Mouse (Mus musculus) hindbrain, embryonic 14.5 days (tissue): Measurements from ENCODE around the gene Olfml1. TPM values are rescaled to one million over a fixed set of nuclear protein-coding genes. Genes with fewer than 3 reads are reported as not detected.
A peak's percentile ranks its signal among the peaks of the same experiment; 100 is the strongest.

Experiments
- ATAC-seq: fragments of 200-750 bp; cut with Nextera tagmentation; 2 replicates; pipeline ENCODE4 v1.8.0; 2017; ENCODE audit warnings: moderate number of reproducible peaks, mild to moderate bottlenecking, moderate TSS enrichment, moderate library complexity; ENCODE audit not compliant: low FRiP score
- DNase-seq: peaks from one replicate; pipeline ENCODE4 v3.0.0-alpha.2; 2015; ENCODE audit warnings: low spot score
- H3K27ac ChIP-seq: fragments of 300-500 bp; sonication (generic); 2 replicates; pipeline ENCODE4 v1.5.1; 2014; ENCODE audit warnings: mild to moderate bottlenecking, moderate library complexity
- H3K27me3 ChIP-seq: fragments of 300-500 bp; sonication (generic); 2 replicates; pipeline ENCODE4 v1.6.1; 2014; ENCODE audit warnings: mild to moderate bottlenecking, low read length, mixed read lengths; ENCODE audit not compliant: control insufficient read depth, insufficient read depth
- H3K36me3 ChIP-seq: fragments of 300-500 bp; sonication (generic); replicated peaks from 2 replicates; pipeline ENCODE4 v1.6.1; 2014; ENCODE audit not compliant: control insufficient read depth, insufficient read depth
- H3K4me1 ChIP-seq: fragments of 300-500 bp; sonication (generic); replicated peaks from 2 replicates; pipeline ENCODE4 v1.6.1; 2014; ENCODE audit warnings: antibody characterized with exemption, low read length, mixed read lengths; ENCODE audit not compliant: control insufficient read depth, insufficient read depth
- H3K4me2 ChIP-seq: fragments of 300-500 bp; sonication (generic); replicated peaks from 2 replicates; pipeline ENCODE4 v1.6.1; 2014; ENCODE audit warnings: mild to moderate bottlenecking, moderate library complexity
- H3K4me3 ChIP-seq: fragments of 300-500 bp; sonication (generic); replicated peaks from 2 replicates; pipeline ENCODE4 v1.5.1; 2014; ENCODE audit warnings: mild to moderate bottlenecking, low read length
- H3K9ac ChIP-seq: fragments of 300-500 bp; sonication (generic); 2 replicates; pipeline ENCODE4 v1.6.1; 2014
- H3K9me3 ChIP-seq: fragments of 300-500 bp; sonication (generic); 2 replicates; pipeline ENCODE4 v1.6.1; 2016; ENCODE audit warnings: low read length; ENCODE audit not compliant: control insufficient read depth
- WGBS: fragments of 180-500 bp; shearing (Covaris S2); extraction: QIAGEN DNeasy Blood & Tissue Kit; methylation state at CpG from one replicate; pipeline ENCODE4 v1.1.7; 2014; 5-methylcytosine and 5-hydroxymethylcytosine counted together
- polyA plus RNA-seq: library from polyadenylated mRNA; unstranded; fragments of >200 nt; fragmentation: Nextera tagmentation; extraction: Ambion mirVana; gene quantifications from 2 replicates; pipeline ENCODE4 v1.2.1, GENCODE M21; 2014

Gene Olfml1
- 5.0 and 5.2 TPM in 2 replicates for polyA plus RNA-seq

DNA sequence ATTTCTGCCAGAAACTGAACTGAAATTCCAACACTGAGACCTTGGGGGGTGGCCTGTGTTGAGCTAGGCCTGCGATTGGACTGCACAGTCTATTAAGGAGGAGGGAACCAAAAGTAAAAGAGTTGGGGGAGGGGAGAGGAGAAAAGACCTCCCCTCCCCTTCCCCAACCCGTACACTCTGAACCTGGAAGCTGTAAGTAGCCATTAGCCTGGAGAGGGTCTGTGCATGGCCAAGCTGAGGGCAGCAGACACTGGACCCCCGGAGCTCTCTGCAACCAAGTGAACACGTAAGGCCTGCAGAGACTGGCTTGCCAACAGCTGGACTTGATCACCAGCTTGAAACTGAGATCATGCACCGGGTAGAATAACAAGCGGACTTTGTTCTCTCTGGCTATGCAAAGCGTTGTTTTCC, at the start of gene Olfml1:
Olfml1 (plus strand) TSS at position 186 of the 411 bp plus-strand sequence.
- Histone ChIP-seq H3K9me3 (no peaks in the 10 kb centered on the region), H3K4me1 (no peaks in the 10 kb centered on the region), H3K4me3 (no peak within 1 kb of the TSS; the same call in 1 of the 2 replicates), H3K27ac (no peak within 1 kb of the TSS), H3K9ac (no peak within 1 kb of the TSS), H3K36me3 (no peaks in the 10 kb centered on the region), H3K4me2 (no peak within 1 kb of the TSS; the same call in 1 of the 2 replicates), H3K27me3 (no peaks in the 10 kb centered on the region)
- DNase-seq, result no peak
- no peak for ATAC-seq
- WGBS, result 60% methylated on average over 7 of the region's 7 CpGs

DNA sequence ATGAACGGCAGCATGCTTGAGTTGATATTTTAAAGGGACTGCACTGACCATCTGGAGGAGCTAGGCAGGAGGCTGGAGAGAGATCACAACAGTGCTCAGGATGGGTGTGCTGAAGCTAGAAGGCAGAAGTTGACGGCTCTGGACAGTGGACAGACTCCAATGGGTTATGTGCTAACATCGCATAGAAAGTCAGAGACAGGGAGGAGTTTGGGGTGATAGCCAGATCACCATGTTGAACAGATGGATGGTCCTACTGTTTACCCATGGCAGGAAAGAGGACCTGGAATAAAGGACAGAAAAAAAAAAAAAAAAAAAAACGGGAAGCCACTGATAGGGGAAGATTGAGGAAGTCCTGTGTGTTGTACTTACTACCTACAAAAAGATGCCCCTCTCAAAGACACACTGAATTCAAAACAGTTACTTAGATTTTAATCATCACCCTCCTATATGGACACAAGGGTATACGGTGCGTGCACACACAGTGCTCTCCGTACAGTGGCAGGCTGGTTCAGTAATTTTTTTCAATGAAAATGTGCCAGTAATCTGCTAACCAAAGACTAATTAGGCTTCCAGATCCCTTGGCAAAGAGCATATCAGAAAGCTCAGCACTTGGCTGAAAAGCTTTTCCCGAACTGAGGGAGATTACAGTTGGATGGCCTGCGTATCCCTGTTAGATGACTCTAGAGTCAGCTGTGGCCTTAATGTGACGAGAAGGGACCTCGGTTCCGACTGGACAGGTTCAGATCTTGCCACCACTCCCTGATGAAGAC, 47.8 kb upstream of the Olfml1 start:
- Histone ChIP-seq H3K9me3 (no peaks in the 10 kb centered on the region), H3K4me2 (no peak overlapping the region), H3K9ac (no peak overlapping the region), H3K4me3 (no peak overlapping the region), H3K36me3 (no peaks in the 10 kb centered on the region), H3K27me3 (no peaks in the 10 kb centered on the region), H3K27ac (no peak overlapping the region), H3K4me1 (peaks cover 3% of the 10 kb centered on the region; the same call in 1 of the 2 replicates)
- ATAC-seq (no peak), DNase-seq (no peak)
- 84% methylated on average over 12 of the region's 12 CpGs for WGBS

DNA sequence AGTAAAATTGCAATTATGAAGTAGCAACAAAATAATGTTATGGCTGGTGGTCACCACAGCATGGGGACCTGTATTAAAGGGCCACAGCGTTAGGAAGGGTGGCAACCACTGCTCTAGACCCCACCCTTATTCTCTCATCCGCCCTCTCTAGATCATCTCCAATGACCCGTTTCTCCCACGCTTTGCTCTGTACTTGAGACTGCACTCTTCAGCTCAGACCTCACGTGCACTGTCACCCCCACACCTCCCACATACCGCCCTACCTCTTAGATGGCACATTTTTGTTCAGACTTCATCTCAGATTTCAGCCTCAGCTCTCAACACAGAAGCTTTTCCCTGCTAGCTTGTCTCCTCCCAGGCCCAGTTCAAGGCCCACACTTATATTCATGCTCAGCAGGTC, 45.8 kb upstream of the Olfml1 start:
- Histone ChIP-seq H3K4me2 (no peak overlapping the region), H3K36me3 (no peaks in the 10 kb centered on the region), H3K27ac (no peak overlapping the region), H3K4me3 (no peak overlapping the region), H3K27me3 (no peaks in the 10 kb centered on the region), H3K9ac (no peak overlapping the region), H3K9me3 (no peaks in the 10 kb centered on the region), H3K4me1 (0 out of 2 replicates have a peak, but pooled peaks cover 3% of the 10 kb centered on the region)
- 95% methylated on average over 6 of the region's 6 CpGs for WGBS
- DNase-seq (no peak), ATAC-seq (no peak)

DNA sequence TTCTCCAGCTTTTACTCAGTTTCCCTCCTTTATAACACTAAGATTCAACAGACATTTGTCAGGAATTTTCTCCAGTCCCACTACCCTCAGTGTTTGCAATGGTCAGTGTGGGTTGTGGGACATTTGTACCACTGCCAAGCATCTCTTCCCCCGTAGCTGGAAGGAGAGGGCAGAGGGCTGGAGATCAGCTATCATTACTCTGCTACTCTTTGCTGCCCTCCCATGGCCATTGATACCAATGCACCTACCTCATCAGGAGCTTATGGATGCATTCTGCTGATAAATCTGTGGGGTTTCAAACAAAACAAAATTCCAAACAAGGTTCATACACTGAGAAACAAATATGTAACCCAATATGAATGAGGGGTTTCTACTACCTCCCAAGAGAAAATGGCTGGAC, 40.9 kb upstream of the Olfml1 start:
- H3K4me2 ChIP-seq, result no peak overlapping the region
- peak; percentile 75 for DNase-seq
- H3K9me3 ChIP-seq, result peaks cover 1% of the 10 kb centered on the region; the same call in 1 of the 2 replicates
- peak; percentile 73; the same call in 1 of the 2 replicates for ATAC-seq
- H3K27me3 ChIP-seq, result no peaks in the 10 kb centered on the region
- H3K27ac ChIP-seq, result no peak overlapping the region
- no peaks in the 10 kb centered on the region for H3K36me3 ChIP-seq
- H3K9ac ChIP-seq, result no peak overlapping the region
- no peak overlapping the region for H3K4me3 ChIP-seq
- WGBS, result 6% methylated on average over 1 of the region's 1 CpGs
- H3K4me1 ChIP-seq, result no peaks in the 10 kb centered on the region

DNA sequence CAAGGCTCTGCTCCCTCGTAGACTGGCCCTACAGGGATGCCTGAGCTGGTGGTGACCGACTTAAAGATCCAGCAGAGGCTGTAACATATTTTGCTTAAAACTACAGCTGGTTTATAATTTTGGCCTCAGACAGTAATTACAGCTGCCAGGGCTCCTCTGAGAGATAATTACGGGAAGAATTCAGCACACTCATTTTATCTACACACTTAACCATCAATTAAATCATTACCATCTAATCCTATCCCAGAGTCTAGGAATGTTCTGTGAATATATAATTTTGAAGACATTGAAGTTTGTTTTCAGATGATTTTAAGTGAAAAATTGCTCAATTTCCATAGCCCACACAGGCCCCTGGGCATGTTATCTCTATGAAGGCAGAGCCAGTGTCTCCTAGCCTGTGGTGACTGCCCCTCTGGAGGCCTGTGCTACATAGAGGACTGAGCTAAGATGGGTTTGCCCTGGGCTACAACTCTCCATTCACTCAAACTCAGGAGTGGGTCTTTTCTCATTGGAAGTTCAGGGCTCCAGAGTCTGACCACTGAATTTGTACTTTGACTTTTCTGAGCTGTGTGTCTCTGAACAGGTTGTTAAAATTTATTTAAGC, 39.0 kb upstream of the Olfml1 start:
- 67% methylated on average over 3 of the region's 3 CpGs for WGBS
- Histone ChIP-seq H3K4me2 (no peak overlapping the region), H3K9me3 (peaks cover 6% of the 10 kb centered on the region; the same call in 1 of the 2 replicates), H3K27ac (no peak overlapping the region), H3K4me1 (no peaks in the 10 kb centered on the region), H3K9ac (no peak overlapping the region), H3K27me3 (no peaks in the 10 kb centered on the region), H3K36me3 (no peaks in the 10 kb centered on the region), H3K4me3 (no peak overlapping the region)
- ATAC-seq, result no peak
- DNase-seq, result no peak

DNA sequence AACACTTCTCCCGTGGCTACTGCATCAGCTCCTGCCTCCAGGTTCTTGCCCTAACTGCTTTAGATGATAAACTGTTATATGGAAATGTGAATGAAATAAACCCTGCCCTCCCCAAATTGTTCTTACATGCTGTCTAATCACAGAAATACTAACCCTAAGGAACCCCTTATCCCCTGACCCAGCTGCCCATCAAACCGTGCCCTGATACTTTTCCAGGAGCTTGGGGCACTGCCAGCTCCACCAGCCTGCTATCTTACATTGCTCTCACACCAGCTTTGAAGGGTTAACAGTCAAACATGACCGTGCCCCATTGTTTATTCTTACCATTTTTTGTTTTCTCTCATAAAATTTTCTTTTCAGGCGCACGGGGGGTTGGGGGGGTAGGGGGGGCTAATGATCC, 37.9 kb upstream of the Olfml1 start:
- Histone ChIP-seq H3K4me2 (no peak overlapping the region), H3K4me3 (no peak overlapping the region), H3K27ac (no peak overlapping the region), H3K9ac (no peak overlapping the region), H3K27me3 (no peaks in the 10 kb centered on the region), H3K4me1 (no peaks in the 10 kb centered on the region), H3K9me3 (peaks cover 6% of the 10 kb centered on the region; the same call in 1 of the 2 replicates), H3K36me3 (no peaks in the 10 kb centered on the region)
- ATAC-seq (no peak), DNase-seq (no peak)
- 87% methylated on average over 5 of the region's 5 CpGs for WGBS

DNA sequence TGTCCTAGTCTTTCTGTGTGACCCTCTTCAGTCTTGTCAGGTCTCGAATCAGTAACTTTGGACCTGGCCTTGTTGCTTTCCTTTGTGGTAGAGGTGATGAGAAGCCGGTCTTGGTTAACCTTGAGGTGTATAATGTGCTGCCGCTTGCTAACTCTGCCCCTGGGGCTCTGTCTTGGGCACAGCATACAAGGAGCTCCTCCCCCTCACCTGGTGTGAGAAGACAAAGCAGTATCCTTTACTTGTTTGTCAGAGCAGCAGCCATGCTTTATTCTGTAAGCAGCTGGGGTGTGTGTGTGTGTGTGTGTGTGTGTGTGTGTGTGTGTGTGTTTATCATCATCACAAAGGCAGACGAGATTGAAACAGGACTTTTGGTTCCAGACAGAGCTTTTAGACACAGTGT, 31.9 kb upstream of the Olfml1 start:
- H3K27ac ChIP-seq, result no peak overlapping the region
- no peak overlapping the region for H3K9ac ChIP-seq
- H3K4me3 ChIP-seq, result no peak overlapping the region
- no peaks in the 10 kb centered on the region for H3K27me3 ChIP-seq
- H3K36me3 ChIP-seq, result no peaks in the 10 kb centered on the region
- H3K9me3 ChIP-seq, result peaks cover 6% of the 10 kb centered on the region; the same call in 1 of the 2 replicates
- no peak for DNase-seq
- WGBS, result 79% methylated on average over 4 of the region's 4 CpGs
- H3K4me1 ChIP-seq, result no peaks in the 10 kb centered on the region
- no peak overlapping the region for H3K4me2 ChIP-seq
- ATAC-seq, result no peak

DNA sequence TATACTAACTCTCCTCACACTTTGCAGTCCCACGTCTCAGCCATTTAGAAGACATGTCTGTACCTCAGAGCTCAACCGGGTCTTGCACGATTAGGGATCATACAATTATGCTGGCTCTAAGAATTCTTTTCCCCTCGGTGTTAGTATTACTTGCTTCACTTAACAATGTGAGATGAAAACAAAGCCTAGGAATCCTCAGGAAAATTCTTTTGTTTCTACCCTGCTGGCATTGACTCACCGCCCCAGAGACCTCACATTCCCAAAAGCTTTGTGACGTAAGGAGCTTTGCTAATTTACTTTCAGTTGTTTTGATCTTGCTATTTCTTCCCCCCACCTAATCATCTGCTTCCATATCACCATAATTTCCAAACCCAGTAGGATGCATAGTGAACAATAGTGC, 30.7 kb upstream of the Olfml1 start:
- H3K9me3 ChIP-seq, result peaks cover 2% of the 10 kb centered on the region; the same call in 1 of the 2 replicates
- no peak overlapping the region for H3K4me2 ChIP-seq
- DNase-seq (no peak), ATAC-seq (no peak)
- H3K4me3 ChIP-seq, result no peak overlapping the region
- no peaks in the 10 kb centered on the region for H3K36me3 ChIP-seq
- no peaks in the 10 kb centered on the region for H3K4me1 ChIP-seq
- WGBS, result 50% methylated on average over 6 of the region's 6 CpGs
- no peak overlapping the region for H3K9ac ChIP-seq
- H3K27ac ChIP-seq, result no peak overlapping the region
- no peaks in the 10 kb centered on the region for H3K27me3 ChIP-seq

DNA sequence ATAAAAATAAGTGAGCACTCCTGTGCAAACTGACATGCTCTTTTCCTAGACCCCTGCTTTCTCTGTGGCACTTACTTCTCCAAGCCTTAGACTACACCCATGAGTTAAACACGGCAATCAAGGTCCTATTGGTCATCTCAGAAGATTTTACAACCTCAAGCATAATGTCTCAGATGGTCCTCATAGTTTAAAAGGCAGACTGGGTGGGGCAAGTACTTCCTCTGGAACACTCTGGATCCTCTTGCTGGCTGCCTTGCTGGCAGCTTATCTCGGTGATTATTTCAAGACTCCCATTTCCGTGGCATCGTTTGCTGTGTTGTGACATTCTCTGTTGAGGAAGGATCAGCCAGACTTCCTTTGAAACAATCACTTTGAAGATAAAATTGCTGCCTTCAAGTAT, 27.2 kb upstream of the Olfml1 start:
- Histone ChIP-seq H3K27me3 (no peaks in the 10 kb centered on the region), H3K27ac (no peak overlapping the region), H3K4me1 (no peaks in the 10 kb centered on the region), H3K36me3 (no peaks in the 10 kb centered on the region), H3K9ac (no peak overlapping the region), H3K9me3 (no peaks in the 10 kb centered on the region), H3K4me3 (no peak overlapping the region), H3K4me2 (no peak overlapping the region)
- WGBS, result 81% methylated on average over 4 of the region's 4 CpGs
- DNase-seq (no peak), ATAC-seq (no peak)
